Mouse (Mus musculus) ovary, adult 10 weeks (tissue): ENCODE data around the gene Wars2. TPM values are rescaled to one million over a fixed set of nuclear protein-coding genes. Genes with fewer than 3 reads are reported as not detected.

Experiments
- polyA plus RNA-seq: library from polyadenylated mRNA; stranded (reverse); fragments of 350-450 nt; fragmentation: Illumina TruSeq; extraction: RNeasy Lipid Tissue Mini Kit (QIAGEN cat#74804); gene quantifications from one replicate; pipeline ENCODE4 v1.2.3, GENCODE M21; 2014

The Wars2 gene
- polyA plus RNA-seq: 11.0 TPM

GRCm38 (mm10) chr3:99140940-99141854 is at the start of gene Wars2:
Gene Wars2, plus strand, starts transcription at chr3:99141068.

GRCm38 (mm10) chr3:99240213-99240720 is 99.4 kb downstream of the Wars2 start, which contains the start of gene Tbx15:
Gene Tbx15, plus strand, starts transcription at chr3:99240381.

Other genes with a start within 250 kb of the Wars2 start
- gene Hao2, start 247.8 kb upstream of the Wars2 start, polyA plus RNA-seq: 203 TPM
- 0.29 TPM for gene Tbx15, start 99.3 kb downstream of the Wars2 start, polyA plus RNA-seq